Mouse (Mus musculus) limb, embryonic 11.5 days (tissue): ENCODE measurements at regions not wholly inside any gene's neighbourhood (a gene's known extent, or its start where the extent isn't known, plus 50 kb on each side); places are given as distances from the start of the nearest gene placed in this dataset.

Source experiments
- ATAC-seq: fragments of 200-750 bp; cut with Nextera tagmentation; 2 replicates; pipeline ENCODE4 v1.8.0; 2017; ENCODE audit warnings: low read depth; ENCODE audit not compliant: insufficient number of reproducible peaks, low FRiP score, low TSS enrichment
- DNase-seq: peaks from one replicate; pipeline ENCODE4 v3.0.0-alpha.2; 2015; ENCODE audit warnings: low spot score
- H3K27ac ChIP-seq: fragments of 300-500 bp; sonication (generic); replicated peaks from 2 replicates; pipeline ENCODE4 v1.5.1; 2014; ENCODE audit warnings: low read depth, mild to moderate bottlenecking, low read length
- H3K27me3 ChIP-seq: fragments of 300-500 bp; sonication (generic); 2 replicates; pipeline ENCODE4 v1.6.1; 2014; ENCODE audit warnings: mild to moderate bottlenecking, low read length, mixed read lengths; ENCODE audit not compliant: control insufficient read depth, insufficient read depth
- H3K36me3 ChIP-seq: fragments of 300-500 bp; sonication (generic); 2 replicates; pipeline ENCODE4 v1.6.1; 2014; ENCODE audit warnings: mild to moderate bottlenecking, low read length, moderate library complexity, mixed read lengths; ENCODE audit not compliant: control insufficient read depth, insufficient read depth
- H3K4me1 ChIP-seq: fragments of 300-500 bp; sonication (generic); 2 replicates; pipeline ENCODE4 v1.6.1; 2014; ENCODE audit warnings: low read length, mixed read lengths; ENCODE audit not compliant: control insufficient read depth, insufficient read depth
- H3K4me2 ChIP-seq: fragments of 300-500 bp; sonication (generic); 2 replicates; pipeline ENCODE4 v1.6.1; 2014; ENCODE audit warnings: low read depth, mild to moderate bottlenecking, moderate library complexity; ENCODE audit not compliant: severe bottlenecking
- H3K4me3 ChIP-seq: fragments of 300-500 bp; sonication (generic); 2 replicates; pipeline ENCODE4 v1.5.1; 2014; ENCODE audit warnings: low read depth, low read length
- H3K9ac ChIP-seq: fragments of 300-500 bp; sonication (generic); 2 replicates; pipeline ENCODE4 v1.6.1; 2014; ENCODE audit warnings: mild to moderate bottlenecking, low read length
- H3K9me3 ChIP-seq: fragments of 300-500 bp; sonication (generic); 2 replicates; pipeline ENCODE4 v1.6.1; 2016; ENCODE audit warnings: low read length; ENCODE audit not compliant: control insufficient read depth
- WGBS: fragments of 180-500 bp; shearing (Covaris S2); extraction: QIAGEN DNeasy Blood & Tissue Kit; methylation state at CpG from one replicate; pipeline ENCODE4 v1.1.7; 2014; 5-methylcytosine and 5-hydroxymethylcytosine counted together

DNA sequence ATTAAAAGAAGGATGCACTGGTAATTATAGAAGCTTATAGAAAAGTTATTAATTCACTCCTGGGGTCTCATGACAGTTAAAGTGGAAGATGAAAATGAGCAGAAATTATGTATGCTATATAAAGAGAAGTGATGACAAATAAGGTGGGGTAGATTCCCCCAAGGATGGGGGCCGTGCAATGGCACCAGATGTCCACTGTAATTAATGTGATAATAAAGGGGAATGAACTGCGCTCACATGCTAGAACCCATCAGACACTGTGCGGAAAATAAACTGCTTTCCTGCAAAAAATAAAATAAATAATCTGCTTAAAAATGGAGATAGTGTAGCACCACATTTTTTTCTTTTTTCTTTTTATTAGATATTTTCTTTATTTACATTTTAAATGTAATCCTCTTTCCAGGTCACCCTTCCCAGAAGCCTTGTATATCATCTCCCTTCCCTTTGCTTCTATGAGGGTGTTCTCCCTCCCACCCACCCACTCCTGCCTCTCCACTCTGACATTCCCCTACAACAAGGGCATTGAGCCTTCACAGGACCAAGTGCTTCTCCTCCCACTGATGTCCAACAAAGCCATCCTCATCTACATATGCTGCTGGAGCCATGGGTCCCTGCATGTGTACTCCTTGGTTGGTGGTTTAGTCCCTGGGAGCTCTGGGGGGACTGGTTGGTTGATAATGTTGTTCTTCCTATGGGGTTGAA is 934.0 kb upstream of the Pcdh20 start:
- no peak overlapping the region for H3K4me2 ChIP-seq
- no peaks in the 10 kb centered on the region for H3K9me3 ChIP-seq
- no peaks in the 10 kb centered on the region for H3K4me1 ChIP-seq
- H3K27me3 ChIP-seq: no peaks in the 10 kb centered on the region
- ATAC-seq (no peak), DNase-seq (no peak)
- 83% methylated on average over 3 of the region's 3 CpGs for WGBS
- no peak overlapping the region for H3K27ac ChIP-seq
- no peak overlapping the region for H3K4me3 ChIP-seq
- H3K36me3 ChIP-seq: no peaks in the 10 kb centered on the region
- H3K9ac ChIP-seq: no peak overlapping the region

DNA sequence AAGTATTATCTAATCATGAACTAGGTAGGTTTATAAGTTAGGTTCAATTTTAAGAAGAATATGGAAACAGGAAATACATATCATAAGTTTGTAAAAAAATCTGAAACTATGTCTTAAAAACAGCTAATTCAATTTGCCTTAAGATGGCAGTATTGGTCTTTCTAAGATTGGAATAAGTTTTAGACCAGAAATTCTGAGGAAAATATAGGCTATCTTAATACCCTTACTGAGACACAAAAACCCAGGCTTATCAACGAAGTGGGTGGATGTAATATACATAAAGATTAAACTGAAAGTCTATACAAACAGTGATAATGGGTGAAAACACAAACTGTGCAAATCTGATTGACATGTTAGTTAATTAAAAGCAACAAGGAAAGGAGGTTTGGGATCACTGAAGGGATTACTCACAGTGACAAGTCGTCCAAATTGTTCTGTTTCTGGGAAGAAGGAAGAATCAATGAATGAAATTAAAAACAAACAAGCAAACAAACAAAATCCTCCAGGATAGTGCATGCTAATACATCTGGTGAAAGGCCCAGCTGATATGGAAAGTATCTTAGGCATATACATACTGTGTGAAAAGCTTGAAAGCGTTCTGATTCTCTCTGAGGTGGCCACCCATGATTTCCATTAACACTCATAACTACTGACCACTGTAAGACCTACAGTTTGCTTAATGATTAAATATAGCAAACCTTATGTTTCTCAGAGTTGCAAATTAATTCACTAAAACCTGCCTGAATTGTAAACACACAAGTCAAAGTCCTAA is 931.6 kb upstream of the Pcdh20 start:
- DNase-seq: no peak
- WGBS: 71% methylated on average over 3 of the region's 3 CpGs

DNA sequence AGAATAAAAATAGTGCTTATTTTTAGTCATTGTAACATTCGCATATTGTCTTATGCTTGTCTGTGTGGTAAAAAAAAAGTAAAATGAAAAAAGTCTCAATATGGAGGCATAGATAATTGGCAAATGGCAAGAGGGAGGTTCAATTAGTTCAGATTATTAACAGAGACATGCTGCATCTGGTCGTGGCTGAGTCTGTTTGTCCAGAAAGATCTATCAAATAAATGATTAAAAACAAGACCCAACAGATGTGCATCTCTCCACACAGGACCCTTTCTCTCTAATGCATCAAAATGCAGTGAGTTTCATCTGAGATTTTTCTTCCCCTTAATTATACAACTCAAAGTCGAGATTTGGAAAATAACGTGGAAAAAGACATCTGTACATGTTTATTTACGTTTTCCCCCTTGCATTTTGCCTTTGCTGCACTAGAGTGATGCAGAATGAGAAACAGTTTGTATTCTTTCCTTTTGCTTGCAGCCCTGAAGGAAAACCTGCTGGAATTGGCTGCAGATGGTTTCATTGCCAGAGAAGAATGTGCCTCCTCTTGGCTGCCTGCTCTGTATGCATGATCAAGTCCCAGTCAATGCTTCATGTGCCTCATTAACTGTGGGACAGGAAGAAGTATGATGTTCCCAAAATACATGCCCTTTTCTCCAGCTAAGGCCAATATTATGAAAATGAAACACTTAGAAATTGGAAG is 886.0 kb upstream of the Pcdh20 start:
- WGBS: 55% methylated on average over 5 of the region's 5 CpGs
- no peak for DNase-seq
- Histone ChIP-seq H3K27ac (no peak overlapping the region), H3K36me3 (no peaks in the 10 kb centered on the region), H3K4me1 (no peaks in the 10 kb centered on the region), H3K4me2 (no peak overlapping the region), H3K9me3 (no peaks in the 10 kb centered on the region), H3K4me3 (no peak overlapping the region), H3K9ac (no peak overlapping the region), H3K27me3 (no peaks in the 10 kb centered on the region)
- ATAC-seq: no peak

More for the DNA sequence above, 931.6 kb upstream of the Pcdh20 start:
- no peaks in the 10 kb centered on the region for H3K27me3 ChIP-seq
- H3K4me3 ChIP-seq: no peak overlapping the region
- no peaks in the 10 kb centered on the region for H3K4me1 ChIP-seq
- H3K27ac ChIP-seq: no peak overlapping the region
- H3K4me2 ChIP-seq: no peak overlapping the region
- H3K36me3 ChIP-seq: no peaks in the 10 kb centered on the region
- no peak overlapping the region for H3K9ac ChIP-seq
- no peak for ATAC-seq
- no peaks in the 10 kb centered on the region for H3K9me3 ChIP-seq

DNA sequence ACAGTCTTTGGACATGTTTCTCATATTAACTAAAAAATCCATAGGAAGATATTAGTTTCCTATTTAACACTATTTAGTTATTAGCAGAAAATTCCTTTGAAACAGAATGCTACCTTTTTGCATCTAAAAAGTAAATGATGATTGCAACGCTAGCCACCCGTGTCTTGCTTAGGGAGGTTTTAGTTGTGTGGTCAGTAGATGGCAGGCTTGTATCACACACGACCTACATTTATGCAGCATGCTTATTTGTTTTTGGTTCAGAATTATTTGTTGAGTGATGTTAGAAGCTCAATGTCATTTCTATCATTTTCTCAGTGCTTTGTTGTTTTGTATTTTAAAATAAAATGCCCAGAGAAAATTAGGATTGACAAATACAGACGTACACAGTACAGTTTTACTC is 876.8 kb upstream of the Pcdh20 start:
- DNase-seq: peak; percentile 32

DNA sequence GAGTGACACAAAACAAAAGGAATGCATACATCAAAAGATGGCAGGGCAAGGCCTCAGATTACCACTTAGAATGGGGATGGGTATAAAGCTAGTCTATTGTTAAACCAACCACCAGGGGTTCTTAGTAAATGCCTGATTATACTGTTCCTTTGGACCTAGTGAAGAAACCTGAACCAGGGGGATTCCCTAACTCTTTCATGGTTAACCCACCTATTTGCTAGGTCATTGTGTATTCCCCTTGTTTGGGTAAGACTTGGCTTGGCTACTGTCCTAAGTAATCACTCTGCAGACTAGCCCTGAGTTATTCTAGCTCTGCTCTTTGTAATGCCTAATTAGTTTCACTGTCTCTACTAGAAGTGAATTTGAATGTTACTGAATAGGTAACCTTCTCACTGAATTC is 853.9 kb upstream of the Pcdh20 start:
- Histone ChIP-seq H3K9me3 (no peaks in the 10 kb centered on the region), H3K27me3 (no peaks in the 10 kb centered on the region), H3K4me1 (no peaks in the 10 kb centered on the region), H3K36me3 (no peaks in the 10 kb centered on the region), H3K9ac (no peak overlapping the region), H3K27ac (no peak overlapping the region), H3K4me3 (no peak overlapping the region), H3K4me2 (no peak overlapping the region)
- ATAC-seq (no peak), DNase-seq (no peak)

More for the DNA sequence above, 876.8 kb upstream of the Pcdh20 start:
- H3K4me2 ChIP-seq: no peak overlapping the region
- no peaks in the 10 kb centered on the region for H3K4me1 ChIP-seq
- H3K9ac ChIP-seq: no peak overlapping the region
- no peak for ATAC-seq
- H3K36me3 ChIP-seq: no peaks in the 10 kb centered on the region
- H3K4me3 ChIP-seq: no peak overlapping the region
- 54% methylated on average over 4 of the region's 4 CpGs for WGBS
- H3K9me3 ChIP-seq: no peaks in the 10 kb centered on the region
- H3K27me3 ChIP-seq: no peaks in the 10 kb centered on the region
- H3K27ac ChIP-seq: no peak overlapping the region

DNA sequence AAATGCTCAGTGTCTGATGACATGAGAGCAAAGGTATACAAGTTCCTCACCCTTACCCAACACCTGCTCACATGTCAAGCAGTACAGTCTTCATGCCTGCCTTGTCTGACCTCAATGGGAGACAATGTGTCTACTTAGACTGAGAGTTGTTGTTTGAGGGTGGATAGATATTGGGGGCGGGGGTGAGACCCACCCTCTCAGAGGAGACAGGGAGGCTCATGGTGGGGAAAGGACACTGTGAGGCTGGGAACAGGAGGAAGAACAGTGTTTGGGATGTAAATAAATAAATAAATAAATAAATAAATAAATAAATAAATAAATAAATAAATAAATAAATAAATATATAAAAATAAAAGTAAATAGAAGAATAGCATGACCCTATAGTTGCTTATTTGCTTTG is 837.3 kb upstream of the Pcdh20 start:
- no peaks in the 10 kb centered on the region for H3K27me3 ChIP-seq
- H3K4me2 ChIP-seq: no peak overlapping the region
- H3K27ac ChIP-seq: no peak overlapping the region
- no peaks in the 10 kb centered on the region for H3K36me3 ChIP-seq
- H3K9me3 ChIP-seq: no peaks in the 10 kb centered on the region
- no peaks in the 10 kb centered on the region for H3K4me1 ChIP-seq
- no peak overlapping the region for H3K4me3 ChIP-seq
- WGBS: 96% methylated on average over 1 of the region's 1 CpGs
- no peak for ATAC-seq
- no peak for DNase-seq
- no peak overlapping the region for H3K9ac ChIP-seq
